Mouse (Mus musculus): ENCODE data around the gene Scamp2.

DNA sequence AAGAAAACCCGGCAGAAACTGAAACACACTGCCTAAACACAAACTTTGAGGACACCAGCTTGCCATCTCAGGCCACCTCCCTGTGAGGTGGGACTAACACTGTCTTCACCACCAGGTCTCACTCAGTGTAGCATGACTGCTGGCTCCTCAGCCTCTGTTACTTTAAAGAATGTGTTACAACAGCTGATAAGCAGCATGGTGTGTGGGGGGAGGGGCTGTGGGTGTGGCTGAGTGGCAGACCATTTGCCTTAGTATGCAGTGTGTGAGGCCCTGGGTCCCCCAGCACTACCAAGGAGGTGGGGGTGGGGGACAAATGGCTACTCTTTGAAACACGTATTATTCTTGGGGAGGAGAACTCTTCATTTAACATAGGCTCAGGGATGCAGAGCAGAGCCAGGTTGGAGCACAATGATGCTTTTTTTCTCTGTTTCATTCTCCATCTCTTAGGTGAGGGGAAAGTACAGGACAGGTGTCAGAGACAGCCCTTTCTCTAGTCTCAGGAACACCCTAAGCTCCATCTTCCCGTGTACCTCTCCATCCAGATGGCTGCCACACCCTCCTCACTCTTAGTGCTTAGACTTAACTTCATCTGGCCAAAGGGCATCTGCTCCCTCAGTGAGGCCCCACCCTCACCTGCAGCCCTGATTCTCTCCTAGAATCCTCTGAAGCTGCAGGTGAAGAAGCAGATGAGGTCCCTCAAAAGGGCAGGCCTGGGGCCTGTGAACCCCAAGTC, 40.0 kb downstream of the Scamp2 start:
- TF ChIP-seq CTCF (conservative IDR thresholded peaks at IDR 0.05; ENCODE audit: low read length) (no peak), NANOG (IDR thresholded peaks at IDR 0.05; ENCODE audit: borderline replicate concordance, low read length) (no peak), POU5F1 (IDR thresholded peaks at IDR 0.05; ENCODE audit: borderline replicate concordance, low read length) (no peak)

Data from E14TG2a.4 (cell line).